Mouse (Mus musculus) embryonic fibroblast, embryonic 13.5 days (primary cell): ENCODE results near the gene Ppp2r5e. TPM values are rescaled to one million over a fixed set of nuclear protein-coding genes. Genes with fewer than 3 reads are reported as not detected.

Experiments used
- H3K27ac ChIP-seq: 2 replicates; pipeline ENCODE4 v1.5.1; 2012; ENCODE audit warnings: low read length, control low read depth, inconsistent platforms; ENCODE audit not compliant: insufficient read depth
- H3K4me1 ChIP-seq: 2 replicates; pipeline ENCODE4 v1.6.1; 2011; ENCODE audit warnings: low read length; ENCODE audit not compliant: control insufficient read depth, insufficient read depth
- H3K4me3 ChIP-seq: 2 replicates; pipeline ENCODE4 v1.5.1; 2011; ENCODE audit warnings: mild to moderate bottlenecking, control low read depth, low read length; ENCODE audit not compliant: insufficient read depth
- CTCF ChIP-seq: IDR thresholded peaks from 2 replicates; pipeline ENCODE4 v1.5.1; 2011; ENCODE audit warnings: mild to moderate bottlenecking, control low read depth, low read length, moderate library complexity, borderline replicate concordance; ENCODE audit not compliant: insufficient read depth
- POLR2A ChIP-seq: IDR thresholded peaks from 2 replicates; pipeline ENCODE4 v1.6.1; 2011; ENCODE audit warnings: low read depth, mild to moderate bottlenecking, control low read depth, low read length, moderate library complexity
- polyA plus RNA-seq: library from polyadenylated mRNA; stranded (reverse); fragments of >200 nt; gene quantifications from 2 replicates; pipeline ENCODE4 v1.2.4, GENCODE M21; 2011; ENCODE audit warnings: low read depth; ENCODE audit not compliant: missing spikeins, insufficient read length

Gene Ppp2r5e
- polyA plus RNA-seq, 1 experiment, result 43.2 TPM

DNA sequence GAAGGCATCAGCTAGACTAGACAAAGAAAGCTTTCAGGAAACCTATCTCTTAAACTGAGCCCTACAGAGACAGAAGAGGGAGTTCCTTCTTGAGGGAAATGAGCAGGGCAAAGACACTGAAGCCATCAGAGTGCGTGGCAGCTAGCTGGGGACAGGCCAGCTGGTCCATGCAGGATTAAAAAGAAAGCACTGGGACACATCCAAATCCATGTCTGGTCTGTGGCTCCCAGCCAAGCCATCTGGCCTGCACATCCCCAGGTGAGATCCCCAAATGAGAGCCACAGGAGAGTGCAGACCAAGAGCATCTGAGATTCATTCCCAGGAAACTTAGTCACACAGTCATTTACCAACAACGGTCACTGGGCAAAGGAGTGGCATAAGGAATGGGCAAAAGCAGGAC lies 38.2 kb downstream of the Ppp2r5e start:
- H3K27ac ChIP-seq, result no peak overlapping the region
- H3K4me3 ChIP-seq, result no peak overlapping the region
- TF ChIP-seq CTCF, result no peak
- TF ChIP-seq POLR2A, result no peak
- H3K4me1 ChIP-seq, result peaks cover 28% of the 10 kb centered on the region

DNA sequence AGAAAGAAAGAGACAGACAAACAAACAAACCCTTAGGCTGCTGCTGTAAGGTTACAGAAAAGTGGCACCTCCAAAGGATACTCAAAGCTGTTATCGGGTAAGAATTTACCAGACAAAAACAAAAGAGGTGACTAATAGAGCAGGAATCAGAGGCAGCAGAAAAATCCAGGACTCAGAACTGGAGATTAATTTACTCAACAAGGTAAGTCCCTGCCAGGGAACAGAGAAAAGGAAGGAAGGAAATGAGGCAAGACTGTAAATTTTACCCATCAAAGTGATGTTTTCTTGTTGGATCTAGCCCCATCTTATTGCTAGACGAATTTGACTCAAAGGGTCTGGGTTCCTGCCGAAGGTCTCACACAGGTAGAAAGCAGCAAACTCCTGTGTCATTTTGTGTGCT lies 41.0 kb downstream of the Ppp2r5e start:
- H3K4me3 ChIP-seq, result no peak overlapping the region
- peak overlapping the region; percentile 67 for H3K27ac ChIP-seq
- H3K4me1 ChIP-seq, result peaks cover 28% of the 10 kb centered on the region
- TF ChIP-seq CTCF (no peak), POLR2A (no peak)

DNA sequence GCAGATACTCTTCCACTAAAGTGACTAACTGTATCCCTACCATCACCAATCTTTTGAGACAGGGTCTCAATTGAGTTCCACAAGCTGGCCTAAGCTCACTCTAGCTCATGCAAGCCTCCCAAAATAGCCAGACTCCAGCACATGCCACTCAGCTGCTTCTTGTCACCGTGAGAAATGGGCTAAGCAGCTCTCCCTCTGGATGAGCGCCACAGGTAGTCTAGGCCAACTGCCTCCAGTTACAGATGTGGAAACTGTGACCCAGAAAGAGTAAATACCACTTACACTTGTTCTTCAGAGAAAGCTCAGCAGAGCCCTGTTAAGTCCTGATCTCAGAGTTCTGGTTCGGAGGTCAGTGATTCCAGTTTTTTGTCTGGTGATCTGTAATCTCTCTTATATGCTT lies 43.7 kb downstream of the Ppp2r5e start:
- Histone ChIP-seq H3K4me1 (peaks cover 17% of the 10 kb centered on the region), H3K4me3 (no peak overlapping the region), H3K27ac (no peak overlapping the region)
- TF ChIP-seq POLR2A (no peak), CTCF (no peak)

DNA sequence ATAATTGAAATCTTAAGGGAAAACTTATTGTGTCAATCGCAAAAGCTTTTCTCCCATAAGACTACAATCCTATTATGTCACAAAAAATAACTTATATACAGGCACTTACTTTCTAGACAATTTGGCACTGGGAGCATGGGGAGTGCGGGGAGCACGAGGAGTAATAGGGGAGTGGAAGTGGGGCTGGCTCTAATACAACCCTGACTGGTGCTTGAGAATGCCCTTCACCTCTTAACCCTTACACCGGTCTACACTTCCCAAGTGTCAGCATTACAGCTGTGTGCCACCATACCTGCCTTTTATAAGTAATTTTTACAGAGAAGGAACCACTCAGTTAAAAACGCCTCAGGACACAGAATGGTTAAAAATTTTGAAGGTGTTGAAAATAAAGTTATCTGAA lies 44.4 kb downstream of the Ppp2r5e start:
- no peak for TF ChIP-seq POLR2A
- TF ChIP-seq CTCF, result no peak
- Histone ChIP-seq H3K4me1 (peaks cover 15% of the 10 kb centered on the region), H3K27ac (no peak overlapping the region), H3K4me3 (no peak overlapping the region)

GRCm38 (mm10) chr12:75548999-75549398 lies 47.0 kb downstream of the Ppp2r5e start:
- TF ChIP-seq CTCF (no peak), POLR2A (no peak)
- Histone ChIP-seq H3K4me1 (peaks cover 9% of the 10 kb centered on the region), H3K27ac (no peak overlapping the region), H3K4me3 (no peak overlapping the region)

GRCm38 (mm10) chr12:75547174-75547573 lies 48.9 kb downstream of the Ppp2r5e start:
- Histone ChIP-seq H3K27ac (no peak overlapping the region), H3K4me1 (peaks cover 7% of the 10 kb centered on the region), H3K4me3 (no peak overlapping the region)
- TF ChIP-seq POLR2A, result no peak
- no peak for TF ChIP-seq CTCF

- TF ChIP-seq POLR2A (no peak), CTCF (no peak)
- H3K4me3 ChIP-seq, result no peak overlapping the region
- peaks cover 7% of the 10 kb centered on the region for H3K4me1 ChIP-seq
- peak overlapping the region; percentile 63 for H3K27ac ChIP-seq
These were observed 49.8 kb downstream of the Ppp2r5e start for GRCm38 (mm10) chr12:75546241-75546640.

- H3K4me1 ChIP-seq, result peaks cover 7% of the 10 kb centered on the region
- H3K27ac ChIP-seq, result peak overlapping the region; percentile 63; the same call in 1 of the 2 replicates
- TF ChIP-seq POLR2A (no peak), CTCF (no peak)
- no peak overlapping the region for H3K4me3 ChIP-seq
These were observed 50.6 kb downstream of the Ppp2r5e start for GRCm38 (mm10) chr12:75545431-75545925.

- peaks cover 7% of the 10 kb centered on the region for H3K4me1 ChIP-seq
- H3K27ac ChIP-seq, result peak overlapping the region; percentile 63
- H3K4me3 ChIP-seq, result no peak overlapping the region
- TF ChIP-seq POLR2A (no peak), CTCF (no peak)
These were observed 51.4 kb downstream of the Ppp2r5e start for GRCm38 (mm10) chr12:75544666-75545065.

DNA sequence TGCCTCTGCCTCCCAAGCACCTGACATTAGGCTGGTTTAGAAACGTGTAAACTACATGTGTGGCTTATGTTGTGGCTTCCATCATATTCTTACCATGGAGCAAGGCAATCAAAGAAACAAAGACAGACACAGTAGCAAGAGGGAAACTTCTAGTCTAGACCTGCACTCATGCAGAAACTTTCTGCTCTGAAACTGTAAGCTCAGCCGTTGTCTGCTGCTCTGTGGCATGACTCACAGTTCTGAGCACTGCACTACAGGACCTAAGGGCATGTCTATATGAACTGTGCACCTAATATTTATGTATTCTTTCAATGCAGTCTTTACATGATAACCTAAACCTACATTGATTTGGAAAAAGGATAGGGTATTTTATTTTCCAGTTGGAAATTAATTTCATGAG lies 51.8 kb downstream of the Ppp2r5e start:
- peaks cover 7% of the 10 kb centered on the region for H3K4me1 ChIP-seq
- TF ChIP-seq CTCF (no peak), POLR2A (no peak)
- H3K4me3 ChIP-seq, result no peak overlapping the region
- H3K27ac ChIP-seq, result peak overlapping the region; percentile 63

GRCm38 (mm10) chr12:75543346-75543745 lies 52.7 kb downstream of the Ppp2r5e start:
- Histone ChIP-seq H3K4me3 (no peak overlapping the region), H3K4me1 (peaks cover 7% of the 10 kb centered on the region), H3K27ac (peak overlapping the region; percentile 7; the same call in 1 of the 2 replicates)
- no peak for TF ChIP-seq POLR2A
- TF ChIP-seq CTCF, result no peak
